Mouse (Mus musculus) T-helper 2 cell (primary cell): Measurements from ENCODE around the gene Gm49395.

Source experiments
- in situ Hi-C: fragments of 300-600 bp; cut with MboI, MseI; formaldehyde crosslinking; loops from one replicate; pipeline ENCODE4 v1.15.1; 2025; ENCODE audit warnings: high pct_unique_total_duplicates

The Gm49395 gene

DNA sequence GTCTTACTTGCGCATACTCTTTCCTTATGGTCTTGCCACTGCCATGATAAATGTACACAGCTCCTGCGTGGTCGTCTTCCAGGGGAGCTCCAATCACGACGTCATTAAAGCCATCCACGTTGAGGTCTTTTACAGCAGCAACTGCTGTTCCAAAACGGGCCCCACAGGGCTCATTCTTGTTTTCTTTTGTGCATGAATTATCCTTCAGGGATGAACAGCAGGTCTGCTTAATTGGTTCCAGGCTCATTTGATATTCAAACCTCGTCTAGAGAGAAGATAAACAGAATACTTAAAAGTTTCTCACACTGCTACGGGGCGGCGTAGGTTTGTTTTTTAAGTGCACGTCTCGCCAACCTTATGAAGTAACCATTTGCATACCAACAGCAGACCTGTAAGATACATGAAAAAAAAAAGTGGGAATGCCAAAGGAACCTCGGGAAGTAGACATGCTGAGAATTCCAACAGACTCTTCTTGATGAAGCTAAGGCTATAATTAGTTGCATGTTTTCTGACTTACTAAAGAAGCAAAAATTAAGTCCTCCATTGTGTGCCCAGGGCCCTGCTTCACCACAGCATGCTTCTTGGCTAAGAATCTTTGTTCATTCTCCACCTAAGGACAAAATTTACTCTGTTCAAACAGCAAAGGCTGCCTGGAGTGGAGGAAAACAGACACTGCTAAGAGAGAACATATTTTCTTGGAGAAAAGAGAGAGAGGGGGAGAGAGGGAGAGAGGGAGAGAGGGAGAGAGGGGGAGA is 109.3 kb downstream of the Gm49395 start:
- in situ Hi-C loops = no loop called here

DNA sequence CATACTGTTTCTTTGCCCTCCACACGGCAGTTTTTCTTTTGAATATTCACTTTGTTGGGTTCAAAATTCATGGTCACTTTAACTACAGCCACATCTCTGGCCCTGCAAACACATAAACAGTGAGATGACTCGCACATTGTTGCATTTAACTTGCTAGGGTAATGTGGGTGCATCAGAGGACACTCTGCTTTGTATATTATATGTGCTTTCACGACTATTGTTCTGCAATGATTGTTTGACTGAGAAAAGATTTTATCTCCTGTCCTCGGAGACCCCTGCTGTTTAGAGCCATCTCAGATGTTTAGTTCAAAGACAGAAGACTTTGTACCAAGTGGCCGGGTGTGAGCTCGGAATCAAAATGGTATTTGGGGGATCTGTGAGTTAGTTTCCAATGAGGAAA is 114.1 kb downstream of the Gm49395 start:
- in situ Hi-C loops = no loop called here

DNA sequence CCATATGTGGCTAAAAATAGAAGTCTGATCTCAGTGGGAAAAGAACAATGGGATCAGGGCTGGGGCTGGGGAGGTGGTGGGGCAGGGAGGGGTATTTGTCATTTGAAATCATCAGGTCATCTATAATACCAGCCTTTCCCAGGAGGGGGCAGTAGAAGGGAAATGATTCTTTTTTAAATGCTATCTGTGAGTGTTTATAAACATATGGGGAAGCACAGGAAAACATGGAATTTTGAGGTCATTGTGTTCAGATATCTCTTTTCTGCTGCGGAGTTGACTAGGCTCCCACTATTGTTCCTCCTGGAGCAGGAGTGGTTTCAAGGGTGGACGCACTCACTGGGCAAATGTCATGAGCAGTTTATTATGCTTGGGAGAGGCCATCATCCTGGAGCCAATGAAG is 114.6 kb downstream of the Gm49395 start:
- in situ Hi-C loops = no loop called here
